Mouse (Mus musculus) telencephalon, adult 2 months (tissue): ENCODE results near the gene Slc17a3.

Experiments used
- DNase-seq: peaks from one replicate; pipeline ENCODE4 v3.0.0-alpha.2; 2011; ENCODE audit warnings: low read depth, low spot score

Gene Slc17a3

GRCm38 (mm10) chr13:23873141-23873540 is 33.9 kb downstream of the Slc17a3 start:
- DNase-seq, result no peak

DNA sequence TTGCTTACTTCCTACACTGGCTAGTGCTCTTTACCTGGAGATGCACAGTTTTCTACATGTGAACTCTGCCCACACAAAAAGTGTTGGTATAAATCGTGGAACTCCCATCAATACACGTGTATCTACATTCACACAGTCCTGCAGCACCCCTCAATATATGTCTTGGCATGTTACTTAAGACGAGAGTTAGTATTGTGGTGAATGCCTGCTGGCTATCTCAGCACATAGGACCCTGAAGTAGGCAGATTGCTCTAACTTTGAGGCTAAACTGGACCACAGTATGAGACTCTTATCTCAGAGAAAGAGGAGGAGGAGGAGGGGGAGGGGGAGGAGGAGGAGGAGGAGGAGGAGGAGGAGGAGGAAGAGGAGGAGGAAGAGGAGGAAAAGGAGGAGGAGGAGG is 39.9 kb downstream of the Slc17a3 start:
- DNase-seq, result no peak

- no peak for DNase-seq
Measured at GRCm38 (mm10) chr13:23879636-23880035, 40.4 kb downstream of the Slc17a3 start.

DNA sequence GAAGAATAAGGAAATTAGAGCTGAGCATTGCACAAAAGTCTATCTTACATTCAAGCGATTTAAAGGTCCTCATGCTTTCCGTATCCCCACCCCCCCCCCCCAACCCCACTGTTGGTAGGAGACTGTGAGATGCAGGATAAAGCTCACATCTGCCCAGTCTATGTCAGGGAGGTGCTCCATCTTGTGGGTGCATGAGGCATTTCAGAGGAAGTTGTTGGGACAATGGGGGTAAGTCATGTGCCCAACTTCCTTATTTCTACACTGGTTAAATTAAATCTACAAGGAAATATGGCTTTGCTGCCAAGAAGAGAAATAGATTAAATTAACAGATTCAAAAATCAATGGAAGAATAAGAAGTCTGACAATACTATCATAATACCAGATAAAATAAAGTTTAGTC is 46.3 kb downstream of the Slc17a3 start:
- DNase-seq, result no peak

- no peak for DNase-seq
Measured at GRCm38 (mm10) chr13:23887026-23887725, 47.9 kb downstream of the Slc17a3 start.

DNA sequence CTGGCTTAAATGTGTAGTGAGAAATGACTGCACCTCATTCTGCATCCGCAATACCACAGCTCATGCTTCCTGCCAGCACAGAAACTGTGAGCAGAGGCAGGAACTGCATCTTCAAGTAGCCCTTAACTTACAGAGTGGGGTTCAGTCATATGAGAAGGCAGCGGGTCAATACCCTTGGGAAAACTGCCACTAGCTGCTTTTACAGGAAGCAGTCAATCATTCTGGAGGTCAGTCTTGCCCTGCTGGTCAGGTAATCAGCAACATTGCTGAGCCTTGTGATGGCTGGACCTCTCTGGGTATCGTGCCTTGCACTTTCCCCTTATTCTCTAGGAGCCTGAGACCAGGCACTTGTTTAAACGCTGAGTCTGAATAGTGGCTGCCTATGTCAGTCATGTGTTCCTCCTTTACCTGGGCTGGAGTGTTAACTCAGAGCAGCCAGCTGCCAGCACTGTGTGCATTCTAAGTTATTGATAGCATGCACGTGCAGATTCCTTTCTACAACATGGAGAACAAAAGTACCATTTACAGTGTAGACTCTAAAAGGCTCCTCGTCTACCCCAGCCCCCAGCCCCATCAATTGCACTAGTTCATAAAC is 49.9 kb downstream of the Slc17a3 start:
- no peak for DNase-seq

GRCm38 (mm10) chr13:23892592-23893268 is 53.5 kb downstream of the Slc17a3 start:
- DNase-seq, result no peak

DNA sequence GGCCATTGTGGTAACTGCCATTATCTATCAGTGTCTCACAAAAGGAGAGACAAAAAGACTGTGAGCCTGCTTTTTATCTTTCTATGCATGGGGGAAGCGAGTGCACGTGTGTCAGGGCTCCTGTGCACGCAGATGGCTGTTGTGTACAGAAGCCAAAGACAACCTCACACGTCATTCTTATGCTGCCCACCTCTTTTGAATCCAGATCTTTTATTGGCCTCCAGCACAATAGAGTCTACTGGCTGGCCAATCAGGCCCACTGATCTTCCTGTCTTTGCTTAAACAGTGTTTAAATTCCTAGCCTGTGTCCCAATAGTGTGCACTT is 54.0 kb downstream of the Slc17a3 start:
- no peak for DNase-seq

DNA sequence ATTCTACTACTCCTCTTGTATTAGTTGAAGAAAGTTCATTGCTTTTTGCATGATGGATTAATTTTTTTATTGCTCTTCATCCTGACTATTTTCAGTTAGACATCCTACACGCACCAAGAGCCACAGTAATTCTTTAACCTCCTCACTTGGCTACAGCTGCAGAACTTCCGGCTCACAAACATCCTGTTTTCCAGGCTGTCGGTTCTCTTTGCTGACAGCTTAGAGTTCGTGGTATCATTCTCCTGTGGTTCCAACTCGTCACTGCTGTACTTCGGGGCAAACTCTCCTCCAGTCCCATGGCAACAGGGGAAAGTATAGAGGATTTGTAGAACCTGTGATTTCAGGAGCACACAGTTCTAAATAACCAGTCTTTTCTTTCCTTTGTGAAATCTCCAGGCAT is 59.0 kb downstream of the Slc17a3 start:
- no peak for DNase-seq

- DNase-seq, result no peak
Measured at GRCm38 (mm10) chr13:23906906-23907305, 67.7 kb downstream of the Slc17a3 start.

DNA sequence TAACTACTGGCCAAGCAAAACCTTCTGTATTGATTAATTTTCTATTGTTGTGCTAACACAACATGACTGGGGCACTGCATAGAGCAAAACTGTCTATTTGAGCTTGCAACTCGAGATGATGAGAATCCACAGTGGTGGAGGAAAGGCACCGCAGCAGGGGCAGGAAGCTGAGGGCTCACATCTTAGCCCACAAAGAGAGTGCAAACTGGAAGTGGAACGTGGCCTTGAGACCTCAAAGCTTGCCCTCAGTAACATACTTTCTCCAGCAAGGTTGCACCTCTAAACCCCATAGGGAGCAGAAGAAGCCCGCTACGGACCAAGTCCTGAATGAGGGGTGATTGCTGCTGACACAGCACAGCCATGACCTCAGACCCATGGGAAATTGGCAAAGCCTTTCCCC is 70.9 kb downstream of the Slc17a3 start:
- DNase-seq, result no peak
